Mouse (Mus musculus) kidney, adult 8-10 months (tissue): Measurements from ENCODE around the gene Xndc1.

Experiments used
- DNase-seq, 2 experiments: peaks; one replicate each; pipeline ENCODE4 v3.0.0; 2022

Xndc1 gene

GRCm38 (mm10) chr7:102082816-102083215 lies 17.5 kb downstream of the Xndc1 start, which contains the start of gene Trpc2:
Gene Trpc2, plus strand, starts transcription at chr7:102083116.
- no peak for DNase-seq

GRCm38 (mm10) chr7:102084041-102084696 lies 18.9 kb downstream of the Xndc1 start:
- no peak for DNase-seq

GRCm38 (mm10) chr7:102087336-102087735 lies 22.0 kb downstream of the Xndc1 start:
- no peak for DNase-seq

DNA sequence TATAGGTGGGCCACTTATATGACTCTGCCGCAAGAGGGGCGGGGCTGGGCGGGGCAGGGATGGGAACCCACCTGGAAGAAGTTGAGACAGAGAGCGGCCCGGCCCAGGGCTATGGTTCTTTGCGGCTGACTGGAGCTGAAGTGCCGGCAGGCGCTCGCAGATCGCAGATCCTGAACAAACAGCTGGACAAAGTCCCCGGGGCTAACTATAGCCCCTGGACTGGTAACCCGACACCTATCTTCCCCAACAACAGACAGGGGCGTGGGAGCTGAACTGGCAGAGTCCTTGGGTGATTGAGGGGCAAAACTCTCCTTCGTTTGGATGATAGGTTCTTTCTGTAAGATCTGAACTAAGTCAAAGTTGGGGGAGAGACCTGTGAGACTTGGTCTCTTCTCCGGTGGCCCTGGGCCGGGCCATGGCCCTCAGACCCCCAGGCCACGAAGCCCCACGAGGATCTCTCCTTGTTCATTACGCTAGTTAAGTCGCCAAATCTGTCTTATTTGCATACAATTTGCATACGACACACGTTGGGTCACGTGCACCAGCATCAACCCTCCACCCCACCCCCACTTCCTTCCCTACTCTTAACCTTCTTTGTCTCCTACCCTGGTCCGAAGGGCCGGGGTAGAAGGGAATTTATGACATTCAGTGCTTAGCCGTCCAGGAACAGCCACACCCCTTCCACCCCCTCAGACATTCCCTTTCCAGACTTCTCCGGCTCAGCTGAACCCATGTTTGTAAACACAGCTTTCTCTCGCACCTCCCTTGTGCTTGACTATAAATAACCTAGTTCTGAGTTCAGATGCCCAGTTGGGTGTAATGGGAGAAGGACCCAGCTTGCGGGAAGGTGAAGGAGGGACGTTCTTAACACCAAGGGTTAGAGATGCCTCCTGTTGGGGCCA lies 34.7 kb downstream of the Xndc1 start:
- peak; percentile 22 to 29 for DNase-seq

GRCm38 (mm10) chr7:102100868-102101267 lies 35.6 kb downstream of the Xndc1 start:
- DNase-seq: no peak

DNA sequence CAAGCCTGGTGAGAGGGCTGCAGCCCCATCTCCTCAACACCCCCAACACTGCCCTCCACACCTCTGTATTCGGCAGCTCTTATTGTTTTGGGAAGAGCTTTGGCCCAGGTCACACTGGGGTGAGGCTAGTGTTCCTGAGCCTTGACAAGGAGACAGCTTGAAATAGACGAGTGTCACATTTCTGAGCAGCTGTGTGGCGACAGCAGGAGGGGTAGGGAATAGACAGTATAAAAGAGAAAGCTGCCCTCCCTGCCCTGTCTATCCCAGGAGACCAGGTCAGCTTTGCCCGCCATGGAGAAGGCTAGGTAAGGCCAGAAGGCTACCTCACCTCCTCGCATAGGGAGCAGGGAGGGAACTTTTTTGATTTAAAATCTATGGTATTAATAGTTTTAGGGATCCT lies 36.2 kb downstream of the Xndc1 start, which contains the start of gene Art1:
Gene Art1 (plus strand): TSS at position 257 of the 400 bp plus-strand sequence.
- no peak for DNase-seq

- DNase-seq: no peak
Measured at GRCm38 (mm10) chr7:102102241-102102640, 36.9 kb downstream of the Xndc1 start.

GRCm38 (mm10) chr7:102102696-102103095 lies 37.4 kb downstream of the Xndc1 start:
- DNase-seq: no peak

GRCm38 (mm10) chr7:102103555-102103954 lies 38.2 kb downstream of the Xndc1 start:
- DNase-seq: no peak

- DNase-seq: peak in 1 of 2 experiments; percentile 4
Measured at GRCm38 (mm10) chr7:102104126-102104525, 38.8 kb downstream of the Xndc1 start.

GRCm38 (mm10) chr7:102106700-102107141 lies 41.4 kb downstream of the Xndc1 start:
- no peak for DNase-seq

GRCm38 (mm10) chr7:102108206-102108605 lies 42.9 kb downstream of the Xndc1 start:
- DNase-seq: no peak

DNA sequence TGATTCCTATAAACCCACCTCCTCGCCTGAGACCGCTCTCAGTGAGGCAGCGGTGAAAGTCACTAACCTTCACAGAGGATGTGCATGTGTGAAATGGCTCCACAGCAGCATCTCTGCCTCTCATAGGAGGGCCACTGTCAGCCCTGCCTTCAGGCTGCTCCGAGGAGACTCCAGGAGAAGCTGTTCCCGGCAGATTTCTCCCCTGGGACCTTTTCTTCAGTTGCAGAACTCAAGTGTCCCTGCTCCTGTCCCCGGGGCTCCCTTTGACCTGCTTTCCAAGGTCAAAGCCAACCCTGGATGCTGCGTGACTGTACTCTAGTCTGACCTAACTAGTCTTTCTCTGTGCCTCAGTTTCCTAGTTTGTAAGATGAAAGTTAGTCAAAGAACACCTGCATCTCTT lies 43.9 kb downstream of the Xndc1 start, which contains the start of gene Art5:
Gene Art5 (minus strand): TSS at position 319 of the 400 bp plus-strand sequence.
- DNase-seq: no peak

- no peak for DNase-seq
Measured at GRCm38 (mm10) chr7:102109746-102110145, 44.4 kb downstream of the Xndc1 start.

GRCm38 (mm10) chr7:102113151-102113729 lies 47.9 kb downstream of the Xndc1 start:
- DNase-seq: no peak

DNA sequence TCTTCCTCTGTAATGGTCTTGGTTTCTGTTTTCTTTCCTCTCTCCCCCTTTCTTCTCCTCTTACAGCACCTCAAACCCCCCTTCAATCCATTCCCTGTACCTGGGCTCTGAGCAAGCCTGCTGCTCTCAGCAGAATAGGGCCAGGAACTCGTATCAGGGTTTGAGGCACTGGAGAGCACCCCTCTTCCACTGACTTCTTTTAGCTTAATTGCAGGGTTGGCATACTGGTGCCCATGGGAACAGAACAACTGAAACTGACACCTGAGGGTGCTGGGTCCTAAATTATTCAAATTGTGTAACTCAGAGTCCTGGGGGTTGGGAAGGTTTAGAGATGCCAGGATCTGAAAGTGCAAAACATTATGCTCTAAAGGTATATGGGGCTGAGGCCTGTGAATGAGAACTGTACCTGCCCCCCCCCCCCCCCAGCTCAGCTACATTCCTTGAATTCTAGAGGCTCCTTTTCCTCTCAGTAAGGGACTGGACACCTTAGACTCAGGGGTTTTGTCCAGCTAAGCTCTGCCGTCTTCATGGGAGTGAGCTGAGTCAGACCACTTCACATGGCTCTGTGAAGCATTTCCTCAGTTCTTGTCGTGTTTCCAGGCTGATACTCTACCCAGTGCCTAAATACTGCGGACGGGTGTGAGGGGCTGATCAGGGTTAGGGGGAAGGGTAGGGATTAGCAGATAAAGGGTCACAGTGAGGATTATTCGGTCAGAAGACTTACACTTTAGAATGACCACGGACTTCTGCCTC lies 51.4 kb downstream of the Xndc1 start, which contains the start of gene Chrna10:
Gene Chrna10 (minus strand): TSS at position 250 of the 753 bp plus-strand sequence.
- DNase-seq: no peak

- DNase-seq: no peak
Measured at GRCm38 (mm10) chr7:102117382-102117781, 52.1 kb downstream of the Xndc1 start.

GRCm38 (mm10) chr7:102120326-102120725 lies 55.0 kb downstream of the Xndc1 start:
- DNase-seq: no peak

DNA sequence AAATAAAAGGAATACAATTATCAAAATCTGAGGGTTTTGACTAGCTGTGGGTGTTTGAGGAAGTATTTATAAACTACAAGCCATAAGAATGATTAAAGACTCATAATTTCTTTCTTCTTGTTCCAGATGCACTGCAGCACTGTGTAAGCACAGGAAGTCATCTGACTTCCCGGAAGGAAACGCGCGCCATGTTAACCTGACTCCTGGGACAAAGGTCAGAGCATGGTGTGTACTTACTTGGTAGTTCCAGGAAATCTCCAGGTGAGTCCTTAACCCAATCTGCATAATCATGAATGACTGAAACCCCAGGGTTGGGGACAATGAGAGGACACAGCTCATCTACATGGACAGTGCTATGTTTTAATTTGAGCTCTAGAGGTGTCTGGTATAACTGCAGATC lies 67.1 kb downstream of the Xndc1 start:
- peak in 1 of 2 experiments; percentile 18 for DNase-seq
